Mouse (Mus musculus) spleen, postnatal 14 days (tissue): ENCODE measurements around the gene Mpzl2.

ENCODE experiments used
- DNase-seq, 2 experiments: peaks; one replicate each; pipeline ENCODE4 v3.0.0; 2021 to 2022; ENCODE audit warnings: low spot score in 2 of 2

Mpzl2 gene

GRCm38 (mm10) chr9:45085741-45086690 is 46.4 kb downstream of the Mpzl2 start:
- no peak for DNase-seq

DNA sequence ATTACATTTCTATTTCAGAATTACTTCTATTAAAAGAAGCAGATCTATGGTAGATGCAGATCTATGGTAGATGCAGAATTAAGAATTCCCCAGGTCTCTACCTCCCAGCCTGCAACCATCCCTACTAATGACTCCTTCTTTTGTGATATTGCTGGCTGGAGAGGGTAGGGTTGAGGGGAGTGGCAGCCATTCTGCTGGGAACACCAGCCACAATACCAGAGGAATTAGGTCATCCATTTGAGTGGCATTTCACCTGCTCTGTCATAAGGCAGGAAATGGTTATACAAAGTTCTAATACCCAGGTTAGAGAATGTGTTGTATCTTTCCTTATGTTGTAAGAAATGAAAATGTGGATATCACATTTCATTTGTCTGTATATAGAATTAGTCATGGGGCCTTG is 48.4 kb downstream of the Mpzl2 start:
- no peak for DNase-seq

GRCm38 (mm10) chr9:45090811-45091210 is 51.2 kb downstream of the Mpzl2 start:
- no peak for DNase-seq

- DNase-seq: no peak
Observed at GRCm38 (mm10) chr9:45092641-45093040, 53.0 kb downstream of the Mpzl2 start.

- no peak for DNase-seq
Observed at GRCm38 (mm10) chr9:45095149-45095937, 55.7 kb downstream of the Mpzl2 start.

GRCm38 (mm10) chr9:45097877-45098276 is 58.3 kb downstream of the Mpzl2 start:
- no peak for DNase-seq

- DNase-seq: no peak
Observed at GRCm38 (mm10) chr9:45098426-45098825, 58.8 kb downstream of the Mpzl2 start.

- no peak for DNase-seq
Observed at GRCm38 (mm10) chr9:45102528-45102927, 62.9 kb downstream of the Mpzl2 start.

GRCm38 (mm10) chr9:45103211-45103979 is 63.8 kb downstream of the Mpzl2 start:
- no peak for DNase-seq
